Mouse (Mus musculus) lung, adult 2 months (tissue): ENCODE results near the gene Nucb1.
"Not testable (repeated sequence)": the region's sequence is repeated elsewhere in the genome, so short reads cannot be mapped to it uniquely, and the experiment has no call there.

ENCODE experiments used
- CTCF ChIP-seq: fragments of 200-500 bp; IDR thresholded peaks from 2 replicates; pipeline ENCODE4 v1.5.1; 2011; ENCODE audit warnings: mild to moderate bottlenecking, low read length, control low read depth; ENCODE audit not compliant: insufficient read depth
- POLR2A ChIP-seq: fragments of 200-500 bp; IDR thresholded peaks from 2 replicates; pipeline ENCODE4 v1.6.1; 2011; ENCODE audit warnings: low read depth, mild to moderate bottlenecking, control low read depth, low read length, borderline replicate concordance; ENCODE audit errors: extremely low read depth

- not testable (repeated sequence) for TF ChIP-seq POLR2A, CTCF
Measured at GRCm38 (mm10) chr7:45516846-45517245, 6.6 kb upstream of the Nucb1 start.
